Mouse (Mus musculus) left cerebral cortex, adult 2 months (tissue): Measurements from ENCODE around the gene Dclre1b. TPM values are rescaled to one million over a fixed set of nuclear protein-coding genes. Genes with fewer than 3 reads are reported as not detected.
"Not testable (repeated sequence)": the region's sequence is repeated elsewhere in the genome, so short reads cannot be mapped to it uniquely, and the experiment has no call there.

Experiments
- DNase-seq, 2 experiments: peaks; one replicate each; pipeline ENCODE4 v3.0.0; 2021 to 2022; ENCODE audit warnings: low spot score in 2 of 2, mixed read lengths in 1 of 2; ENCODE audit errors: extremely low spot score in 1 of 2
- H3K27ac ChIP-seq: fragments of 200-600 bp; 2 replicates; pipeline ENCODE4 v1.8.1; 2022
- H3K4me3 ChIP-seq: fragments of 200-600 bp; 2 replicates; pipeline ENCODE4 v1.8.1; 2022
- CTCF ChIP-seq: fragments of 200-600 bp; IDR thresholded peaks from 2 replicates; pipeline ENCODE4 v1.8.1; 2022; ENCODE audit warnings: antibody characterized with exemption, mild to moderate bottlenecking, moderate library complexity
- intact Hi-C: fragments of 180-260 bp; cut with DNase I; formaldehyde crosslinking; loops from one replicate; pipeline ENCODE4 v1.15.1; 2025
- total RNA-seq, 2 experiments: library from RNA; stranded (reverse); gene quantifications; 2 replicates each; pipeline ENCODE4 v1.2.3; 2021

Gene Dclre1b
- total RNA-seq, 2 experiments from 2014 or later: 7.7 to 8.2 TPM

GRCm38 (mm10) chr3:103802861-103803260 lies 6.4 kb downstream of the Dclre1b start:
- DNase-seq: no peak
- TF ChIP-seq CTCF: no peak
- intact Hi-C loops: no loop called here
- Histone ChIP-seq H3K27ac (peak overlapping the region; percentile 85), H3K4me3 (no peak overlapping the region)

- Histone ChIP-seq H3K4me3 (no peak overlapping the region), H3K27ac (peak overlapping the region; percentile 85)
- DNase-seq: peak; percentile 20 to 55
- intact Hi-C loops: no loop called here
- no peak for TF ChIP-seq CTCF
These were observed 7.4 kb downstream of the Dclre1b start for GRCm38 (mm10) chr3:103801631-103802531.

- no peak overlapping the region for H3K27ac ChIP-seq
- intact Hi-C loops: no loop called here
- TF ChIP-seq CTCF: no peak
- no peak overlapping the region for H3K4me3 ChIP-seq
- DNase-seq: no peak
These were observed 9.7 kb downstream of the Dclre1b start for GRCm38 (mm10) chr3:103799507-103799906.

GRCm38 (mm10) chr3:103796389-103796788 lies 12.9 kb downstream of the Dclre1b start:
- DNase-seq: no peak
- intact Hi-C loops: no loop called here
- no peak overlapping the region for H3K27ac ChIP-seq
- TF ChIP-seq CTCF: no peak
- no peak overlapping the region for H3K4me3 ChIP-seq

GRCm38 (mm10) chr3:103792566-103792965 lies 16.7 kb downstream of the Dclre1b start:
- intact Hi-C loops: no loop called here
- TF ChIP-seq CTCF: no peak
- no peak for DNase-seq
- Histone ChIP-seq H3K4me3 (no peak overlapping the region), H3K27ac (no peak overlapping the region)

GRCm38 (mm10) chr3:103792111-103792406 lies 17.2 kb downstream of the Dclre1b start:
- DNase-seq, intact Hi-C loops: not testable (repeated sequence)
- H3K27ac ChIP-seq: peak overlapping the region; percentile 99
- peak overlapping the region; percentile 90 for H3K4me3 ChIP-seq

- TF ChIP-seq CTCF: no peak; the same call in 1 of the 2 replicates
- intact Hi-C loops: loop anchor here (1.0 to 2.0 kb wide), 2 partner anchors 18 to 123 kb away; partner anchors contain the start of genes Ap4b1, Dclre1b, Gm43064 and Rsbn1
- Histone ChIP-seq H3K4me3 (peak within 1 kb of the TSS; percentile 90), H3K27ac (peak within 1 kb of the TSS; percentile 99)
- peak; percentile 94 to 95 for DNase-seq
These were observed 17.8 kb downstream of the Dclre1b start, which contains the start of gene Hipk1 for GRCm38 (mm10) chr3:103791230-103792110. TSS of gene Hipk1 (minus strand) at chr3:103791563.

GRCm38 (mm10) chr3:103790346-103791145 lies 18.7 kb downstream of the Dclre1b start:
- TF ChIP-seq CTCF: no peak; the same call in 1 of the 2 replicates
- intact Hi-C loops: loop anchor here (1.0 to 2.0 kb wide), 2 partner anchors 19 to 124 kb away; partner anchors contain the start of genes Ap4b1, Dclre1b, Gm43064 and Rsbn1
- peak in 1 of 2 experiments; percentile 38 for DNase-seq
- H3K4me3 ChIP-seq: peak overlapping the region; percentile 90
- H3K27ac ChIP-seq: peak overlapping the region; percentile 99

GRCm38 (mm10) chr3:103789891-103790345 lies 19.3 kb downstream of the Dclre1b start:
- DNase-seq: peak; percentile 20 to 21
- intact Hi-C loops: loop anchor here (2.0 kb wide), 1 partner anchor 125 kb away; the partner anchor contains the start of gene Rsbn1
- no peak for TF ChIP-seq CTCF
- Histone ChIP-seq H3K27ac (peak overlapping the region; percentile 99), H3K4me3 (peak overlapping the region; percentile 90)

- Histone ChIP-seq H3K4me3 (no peak overlapping the region), H3K27ac (no peak overlapping the region)
- intact Hi-C loops: no loop called here
- DNase-seq: no peak
- no peak for TF ChIP-seq CTCF
These were observed 20.1 kb downstream of the Dclre1b start for GRCm38 (mm10) chr3:103789096-103789495.

- H3K27ac ChIP-seq: no peak overlapping the region
- no peak for TF ChIP-seq CTCF
- intact Hi-C loops: no loop called here
- H3K4me3 ChIP-seq: no peak overlapping the region
- no peak for DNase-seq
These were observed 22.0 kb downstream of the Dclre1b start for GRCm38 (mm10) chr3:103787225-103787624.
